Mouse (Mus musculus) gastrocnemius, adult 2 months (tissue): ENCODE data around the gene Rpn1. TPM values are rescaled to one million over a fixed set of nuclear protein-coding genes. Genes with fewer than 3 reads are reported as not detected.

ENCODE experiments used
- DNase-seq: peaks from one replicate; pipeline ENCODE4 v3.0.0; 2022
- H3K27ac ChIP-seq: fragments of 200-600 bp; 2 replicates; pipeline ENCODE4 v1.8.1; 2022; ENCODE audit warnings: mild to moderate bottlenecking
- H3K4me3 ChIP-seq: fragments of 200-600 bp; 2 replicates; pipeline ENCODE4 v1.8.1; 2022; ENCODE audit warnings: mild to moderate bottlenecking, moderate library complexity
- CTCF ChIP-seq: fragments of 200-600 bp; IDR thresholded peaks from 2 replicates; pipeline ENCODE4 v1.8.1; 2022; ENCODE audit warnings: antibody characterized with exemption, mild to moderate bottlenecking, moderate library complexity
- intact Hi-C: fragments of 180-260 bp; cut with DNase I; formaldehyde crosslinking; loops from one replicate; pipeline ENCODE4 v1.15.1; 2025
- microRNA-seq: library from miRNA; unstranded; fragments of <30 nt; microRNA quantifications from one replicate; pipeline ENCODE4 v1.2.0, GENCODE M21; 2021
- total RNA-seq, 2 experiments: library from RNA; stranded (reverse); gene quantifications; 2 replicates each; pipeline ENCODE4 v1.2.3; 2021

The Rpn1 gene
- total RNA-seq, 2 experiments from 2014 or later = 75.9 to 83.2 TPM

- no peak overlapping the region for H3K27ac ChIP-seq
- no peak overlapping the region for H3K4me3 ChIP-seq
- TF ChIP-seq CTCF = no peak
- DNase-seq = no peak
- intact Hi-C loops = no loop called here
Measured at GRCm38 (mm10) chr6:88132051-88132450, 47.8 kb downstream of the Rpn1 start.

- intact Hi-C loops = no loop called here
- Histone ChIP-seq H3K27ac (no peak overlapping the region), H3K4me3 (no peak overlapping the region)
- no peak for DNase-seq
- TF ChIP-seq CTCF = no peak
Measured at GRCm38 (mm10) chr6:88133061-88133460, 48.8 kb downstream of the Rpn1 start.

- no peak for TF ChIP-seq CTCF
- H3K4me3 ChIP-seq = no peak overlapping the region
- H3K27ac ChIP-seq = 0 out of 2 replicates have a peak overlapping the region, but pooled peaks have one; percentile 40
- no peak for DNase-seq
- intact Hi-C loops = no loop called here
Measured at GRCm38 (mm10) chr6:88133878-88134277, 49.6 kb downstream of the Rpn1 start.

- H3K4me3 ChIP-seq = peak overlapping the region; percentile 62
- no peak for TF ChIP-seq CTCF
- no peak for DNase-seq
- no peak overlapping the region for H3K27ac ChIP-seq
- intact Hi-C loops = no loop called here
Measured at GRCm38 (mm10) chr6:88136201-88136631, 51.9 kb downstream of the Rpn1 start.

- intact Hi-C loops = no loop called here
- Histone ChIP-seq H3K27ac (no peak overlapping the region), H3K4me3 (no peak overlapping the region)
- DNase-seq = no peak
- TF ChIP-seq CTCF = no peak
Measured at GRCm38 (mm10) chr6:88138485-88138884, 54.2 kb downstream of the Rpn1 start.

- TF ChIP-seq CTCF = no peak
- intact Hi-C loops = no loop called here
- H3K27ac ChIP-seq = no peak overlapping the region
Measured at GRCm38 (mm10) chr6:88140264-88140663, 56.0 kb downstream of the Rpn1 start.

GRCm38 (mm10) chr6:88145793-88146192, 61.5 kb downstream of the Rpn1 start:
- TF ChIP-seq CTCF = no peak
- intact Hi-C loops = no loop called here
- no peak overlapping the region for H3K4me3 ChIP-seq

More at GRCm38 (mm10) chr6:88140264-88140663, 56.0 kb downstream of the Rpn1 start:
- peak; percentile 82 for DNase-seq
- no peak overlapping the region for H3K4me3 ChIP-seq

GRCm38 (mm10) chr6:88146576-88146975, 62.3 kb downstream of the Rpn1 start:
- DNase-seq = no peak
- intact Hi-C loops = no loop called here
- TF ChIP-seq CTCF = no peak
- 0 out of 2 replicates have a peak overlapping the region, but pooled peaks have one; percentile 40 for H3K27ac ChIP-seq
- H3K4me3 ChIP-seq = no peak overlapping the region

More at GRCm38 (mm10) chr6:88145793-88146192, 61.5 kb downstream of the Rpn1 start:
- DNase-seq = no peak
- H3K27ac ChIP-seq = no peak overlapping the region

- DNase-seq = peak; percentile 48
- H3K4me3 ChIP-seq = peak overlapping the region; percentile 53
- TF ChIP-seq CTCF = no peak
- intact Hi-C loops = no loop called here
- H3K27ac ChIP-seq = peak overlapping the region; percentile 48
Measured at GRCm38 (mm10) chr6:88147411-88148003, 63.2 kb downstream of the Rpn1 start.

- peak; percentile 32 for TF ChIP-seq CTCF
- intact Hi-C loops = no loop called here
- H3K27ac ChIP-seq = no peak overlapping the region
- DNase-seq = no peak
- no peak overlapping the region for H3K4me3 ChIP-seq
Measured at GRCm38 (mm10) chr6:88151335-88151734, 67.1 kb downstream of the Rpn1 start.

GRCm38 (mm10) chr6:88152127-88152705, 67.9 kb downstream of the Rpn1 start:
- intact Hi-C loops = no loop called here
- no peak for TF ChIP-seq CTCF
- H3K27ac ChIP-seq = 0 out of 2 replicates have a peak overlapping the region, but pooled peaks have one; percentile 16
- peak overlapping the region; percentile 40 for H3K4me3 ChIP-seq
- peak; percentile 58 for DNase-seq

- no peak overlapping the region for H3K4me3 ChIP-seq
- no peak for DNase-seq
- no peak overlapping the region for H3K27ac ChIP-seq
- TF ChIP-seq CTCF = no peak
- intact Hi-C loops = no loop called here
Measured at GRCm38 (mm10) chr6:88152979-88153378, 68.7 kb downstream of the Rpn1 start.

Small RNAs within 50 kb of the gene (microRNA-seq; reads per million reads assigned to microRNA genes)
- gene Mir6376 = not detected

Other genes starting within 250 kb of the Rpn1 start
- gene Gm45140, start 248.7 kb upstream of the Rpn1 start, total RNA-seq = 1 to 10 TPM in 1 of 2 experiments, under 1 TPM in 1; 0.45 to 1.7 TPM
- gene Isy1, start 245.7 kb upstream of the Rpn1 start, total RNA-seq = 10 to 100 TPM; 17.7 to 21.1 TPM
- 100 to 1,000 TPM; 475 to 511 TPM for gene Cnbp, start 233.4 kb upstream of the Rpn1 start, total RNA-seq
- 10 to 100 TPM; 29.2 to 34.4 TPM for gene Copg1, start 196.7 kb upstream of the Rpn1 start, total RNA-seq
- gene Hmces, start 170.5 kb upstream of the Rpn1 start, total RNA-seq = 1 to 10 TPM; 5.9 to 6.4 TPM
- 1 to 10 TPM in 1 of 2 experiments, under 1 TPM in 1; 0.99 to 1.6 TPM for gene H1fx, start 102.8 kb upstream of the Rpn1 start, total RNA-seq
- 100 to 1,000 TPM; 320 to 401 TPM for gene Rab7, start 39.2 kb upstream of the Rpn1 start, total RNA-seq
- gene Gata2, start 109.4 kb downstream of the Rpn1 start, total RNA-seq = 1 to 10 TPM; 4.4 to 9.9 TPM
- not detected for gene Dnajb8, start 137.8 kb downstream of the Rpn1 start, total RNA-seq